Mouse (Mus musculus) neutrophil, adult 5-6 weeks (primary cell): ENCODE measurements around the gene Csmd2. TPM values are rescaled to one million over a fixed set of nuclear protein-coding genes. Genes with fewer than 3 reads are reported as not detected.

ENCODE experiments used
- ATAC-seq: fragments of 151-379, 151-347 bp; 2 replicates; pipeline ENCODE4 v1.8.0; 2017; ENCODE audit warnings: mild to moderate bottlenecking, moderate TSS enrichment; ENCODE audit not compliant: insufficient number of reproducible peaks, poor library complexity, low FRiP score, severe bottlenecking; ENCODE audit errors: extremely low read depth
- total RNA-seq: library from RNA; stranded (forward); fragments of 200-1000 nt; gene quantifications from 2 replicates; pipeline ENCODE4 v1.2.3, GENCODE M21; 2017

Csmd2 gene
- total RNA-seq, 1 experiment from 2014 or later, result not detected

DNA sequence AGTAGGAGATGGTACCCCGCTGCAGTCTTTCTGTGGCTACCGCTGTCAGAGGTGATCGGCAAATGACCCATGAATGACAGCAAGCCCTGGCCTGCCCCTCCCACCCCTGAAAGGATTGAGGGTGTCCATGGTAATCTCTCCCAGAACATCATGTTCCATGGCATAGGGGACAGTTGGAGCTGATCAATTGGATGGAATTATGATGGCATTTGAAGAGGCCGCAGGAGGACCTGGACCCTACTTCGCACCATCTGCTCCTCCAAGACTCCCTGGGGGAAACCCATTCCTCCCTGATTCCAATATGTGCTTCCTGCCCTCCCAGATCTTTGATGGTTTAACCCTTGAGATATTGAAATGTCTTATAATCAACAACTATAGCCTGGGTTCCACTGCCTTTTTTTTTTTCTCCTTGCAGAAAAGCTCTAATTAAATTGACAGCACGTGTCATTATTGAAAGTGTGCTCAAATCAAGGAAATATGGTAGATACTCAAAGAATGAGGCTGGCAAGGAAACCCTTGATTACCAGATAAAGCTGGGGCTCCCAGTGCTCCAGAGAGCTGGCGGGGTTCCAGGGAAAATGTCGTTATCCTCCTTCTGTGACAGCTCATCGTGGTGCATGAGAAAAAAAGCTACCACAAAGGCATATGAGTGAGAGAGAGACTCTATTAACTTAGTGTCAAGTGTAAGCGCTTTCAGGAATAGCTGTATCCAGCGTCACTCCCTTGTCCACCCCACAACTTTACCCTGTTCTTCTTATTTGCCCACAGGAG is 145.4 kb downstream of the Csmd2 start:
- no peak for ATAC-seq

DNA sequence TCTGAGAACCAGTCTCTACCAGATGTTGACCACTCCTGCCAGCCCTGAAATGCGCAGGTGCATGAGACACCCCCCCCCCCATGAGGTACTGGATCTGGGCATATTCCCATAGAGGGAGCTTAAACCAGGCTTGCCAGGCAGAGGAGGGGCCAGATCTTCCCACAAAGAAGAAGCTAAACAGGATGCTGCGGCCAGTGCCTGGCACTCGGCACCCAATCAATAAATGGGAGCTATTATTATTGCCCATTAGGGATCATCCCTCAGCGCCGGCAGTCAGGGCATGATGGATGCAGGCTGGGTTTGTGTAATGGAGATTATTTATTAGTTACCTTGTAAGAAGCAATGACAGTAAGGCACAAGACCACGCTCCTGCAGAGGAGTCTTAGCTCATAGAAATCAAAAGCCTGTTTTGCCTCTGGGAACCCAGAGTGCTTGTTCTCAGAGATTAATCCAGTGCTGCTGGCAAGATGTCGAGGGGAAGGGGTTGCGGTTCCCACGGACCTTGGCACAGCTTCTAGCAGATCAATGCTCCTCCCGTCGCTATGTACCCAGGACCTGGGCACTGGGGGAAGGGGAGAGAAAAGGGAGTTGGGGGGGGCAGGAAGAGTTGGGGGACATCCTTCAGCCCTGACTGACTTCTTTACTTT is 146.8 kb downstream of the Csmd2 start:
- ATAC-seq, result no peak

DNA sequence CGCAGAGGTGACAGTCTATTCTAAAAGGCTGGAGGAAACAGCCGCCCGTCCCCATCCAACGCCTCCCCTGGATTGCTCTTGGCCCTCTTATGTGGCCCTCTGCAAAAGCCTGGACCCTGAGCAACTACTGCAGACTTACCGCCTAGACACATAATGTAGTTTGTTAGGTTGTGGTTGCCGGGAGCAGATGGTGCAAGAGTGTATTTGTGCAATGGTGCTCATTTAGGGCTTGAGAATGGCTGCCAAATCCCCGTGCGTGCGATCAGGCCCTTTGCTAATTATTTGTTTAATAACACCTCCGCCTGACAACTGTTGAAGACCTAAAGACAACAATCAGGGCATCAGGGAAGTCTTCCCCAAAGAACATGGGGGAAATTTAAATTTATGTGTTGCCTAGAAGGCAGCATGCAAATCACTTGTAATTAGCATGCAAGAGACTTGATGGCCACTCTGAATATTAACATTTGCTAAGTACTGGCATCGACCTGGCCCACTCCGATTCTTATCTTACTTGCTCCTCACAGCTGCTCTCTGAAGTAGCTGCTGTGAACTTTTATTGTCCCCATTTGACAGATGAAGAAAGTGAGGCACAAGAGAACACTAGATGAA is 147.5 kb downstream of the Csmd2 start:
- ATAC-seq, result no peak

DNA sequence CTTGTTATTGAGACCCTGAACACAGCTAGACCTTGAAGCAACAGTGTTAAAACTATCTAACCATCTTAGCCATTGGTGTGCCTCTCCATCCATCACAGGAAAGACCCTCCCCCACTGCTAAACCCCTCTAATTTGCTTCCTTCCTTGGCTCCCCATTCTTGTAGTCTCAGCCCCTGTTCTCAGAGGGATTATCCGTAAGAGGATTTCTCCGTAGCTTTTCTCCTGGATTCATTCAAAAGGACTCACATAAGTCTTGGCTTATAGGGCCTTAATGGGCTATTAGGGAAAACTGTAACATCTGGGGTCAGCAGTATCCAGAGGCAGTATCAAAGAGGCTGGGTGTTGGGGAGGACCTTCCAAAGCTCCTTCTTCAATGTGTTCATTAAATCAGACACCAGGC is 152.3 kb downstream of the Csmd2 start:
- ATAC-seq, result no peak

DNA sequence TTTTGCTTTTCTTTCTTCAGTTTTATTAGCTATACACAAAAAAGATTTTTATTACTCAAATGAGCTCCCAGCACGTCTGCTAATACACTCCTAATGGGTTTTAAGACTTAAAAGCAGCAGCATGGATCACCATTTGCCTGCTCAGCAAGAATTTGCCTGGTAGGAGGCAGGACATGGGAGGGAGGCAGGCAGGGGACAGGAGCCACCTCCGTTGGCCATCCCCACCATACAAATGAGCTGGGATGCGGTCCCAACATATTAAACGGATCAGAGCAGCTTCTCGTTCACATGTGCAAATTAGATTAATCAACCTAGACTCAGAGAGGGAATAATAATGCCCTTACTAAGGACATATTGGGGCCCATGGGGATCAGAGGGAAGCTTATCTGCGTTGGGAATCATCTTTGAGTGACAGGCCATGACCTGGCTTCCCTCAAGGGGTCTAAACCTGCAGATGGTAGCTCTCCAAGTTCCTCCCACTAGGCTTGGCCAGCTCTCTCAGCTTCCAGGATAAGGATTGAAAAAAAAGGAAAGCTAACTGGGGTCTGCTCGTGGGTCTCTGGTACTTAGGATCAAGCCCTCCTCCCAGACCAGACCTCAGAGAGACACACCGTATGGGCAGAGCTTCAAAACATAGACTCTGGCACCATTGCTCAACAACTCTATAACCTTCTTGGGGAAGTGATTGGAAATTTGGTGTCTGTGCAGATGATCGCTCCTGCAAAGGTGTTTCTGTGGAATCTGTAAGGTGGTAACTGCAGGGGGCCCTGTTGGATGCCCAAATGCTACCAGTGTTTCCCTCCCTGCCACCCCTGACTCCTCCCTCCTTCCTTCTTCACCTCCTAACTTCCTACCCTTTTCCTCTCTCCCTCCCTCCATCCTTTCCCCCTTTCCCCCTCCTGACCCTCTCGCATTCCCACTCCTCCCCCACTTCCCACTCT is 153.8 kb downstream of the Csmd2 start:
- ATAC-seq, result no peak

DNA sequence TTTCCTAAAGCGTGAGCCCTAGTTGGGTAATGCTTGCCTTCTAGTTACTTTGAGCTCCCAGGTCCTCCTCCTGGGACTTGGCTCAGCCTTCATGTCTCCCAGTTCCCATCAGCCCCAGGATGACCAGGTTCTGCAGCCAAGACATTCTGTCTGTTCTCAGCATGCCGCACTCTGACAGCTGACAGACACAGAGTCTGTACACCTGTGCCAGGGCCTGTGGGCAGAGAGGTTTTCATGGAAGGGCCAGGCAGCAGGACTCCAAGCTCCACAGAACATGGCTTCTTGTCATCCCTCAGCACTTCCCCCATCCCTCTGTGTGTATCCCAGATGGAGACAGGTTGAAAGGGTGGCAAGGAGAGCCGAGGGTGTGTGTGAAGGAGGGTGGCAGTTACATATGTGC is 154.6 kb downstream of the Csmd2 start:
- ATAC-seq, result no peak

DNA sequence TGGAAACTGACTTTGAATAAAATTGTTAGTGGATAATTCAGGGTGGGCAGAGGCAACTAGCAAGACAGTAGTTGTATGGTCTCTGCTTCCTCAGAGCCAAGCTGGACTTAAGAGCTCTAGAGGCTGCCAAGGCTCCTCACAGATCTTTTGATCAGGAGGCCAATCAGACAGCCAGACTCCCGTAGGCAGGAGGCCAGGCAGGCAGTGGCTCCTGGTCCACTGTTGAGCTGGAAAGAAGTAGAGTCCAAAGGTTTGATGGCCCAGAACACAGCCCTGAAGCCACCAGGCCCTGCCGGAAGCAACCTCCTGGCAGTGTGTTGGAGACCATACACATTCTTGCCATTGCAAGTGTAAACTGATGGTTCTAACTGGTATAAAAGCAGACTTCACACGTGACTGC is 155.5 kb downstream of the Csmd2 start:
- no peak for ATAC-seq

DNA sequence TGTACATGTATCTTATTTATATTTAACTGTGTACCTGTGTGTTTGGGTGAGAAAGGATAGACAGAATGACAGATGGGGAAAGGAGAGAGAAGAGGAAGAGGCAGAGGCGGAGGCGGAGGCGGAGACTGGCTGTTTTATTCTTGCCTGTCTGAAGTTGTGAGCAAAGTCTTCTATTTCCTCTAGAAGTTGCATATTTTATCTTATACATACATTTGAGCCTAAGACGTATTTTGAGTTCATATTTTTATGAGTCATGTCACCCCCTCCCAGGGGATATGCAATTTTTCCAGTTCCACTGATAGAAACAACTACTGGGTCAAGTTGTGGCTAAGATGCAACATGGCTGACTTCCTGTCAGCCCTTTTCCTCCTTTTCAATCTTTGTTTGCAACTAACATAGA is 161.9 kb downstream of the Csmd2 start:
- ATAC-seq, result no peak

DNA sequence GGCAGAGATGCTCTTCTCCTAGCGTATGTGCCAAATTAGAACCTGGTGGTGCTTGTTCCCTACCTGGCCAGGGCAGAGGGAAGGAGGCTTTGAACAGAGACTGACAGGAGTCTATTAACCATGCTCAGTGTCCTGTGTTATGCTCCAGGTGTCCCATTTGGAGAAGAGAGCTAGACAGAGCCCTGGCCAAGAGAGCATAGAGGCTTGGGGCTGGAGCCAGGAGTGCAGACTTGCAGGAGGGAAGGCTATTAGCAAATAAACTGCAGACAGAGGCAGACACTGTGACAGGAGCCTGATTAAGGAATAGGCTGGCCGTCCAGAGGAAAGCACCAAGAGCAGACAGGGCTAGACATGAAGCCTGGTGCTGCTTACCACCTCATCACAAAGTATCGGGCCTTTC is 164.4 kb downstream of the Csmd2 start:
- ATAC-seq, result no peak

DNA sequence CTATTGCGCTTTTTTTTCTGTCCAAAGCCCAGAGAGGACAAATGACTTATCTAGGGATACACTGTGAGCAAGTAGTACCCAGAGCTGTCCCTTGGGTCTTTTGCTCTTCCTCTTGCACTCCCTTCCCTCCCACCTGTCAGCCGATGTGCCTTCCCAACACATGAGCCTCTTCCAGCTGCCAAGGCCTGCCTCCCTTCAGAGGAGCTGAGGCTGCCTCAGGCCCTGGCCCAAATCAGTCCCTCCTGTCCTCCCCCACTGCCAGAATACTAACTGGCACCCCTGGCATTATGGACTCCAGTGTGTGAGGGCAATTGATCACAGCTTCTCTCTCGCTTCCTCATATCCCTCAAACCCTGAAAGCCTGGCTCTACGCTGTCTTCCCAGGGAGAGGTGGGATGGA is 165.5 kb downstream of the Csmd2 start:
- no peak; the same call in 1 of the 2 replicates for ATAC-seq

DNA sequence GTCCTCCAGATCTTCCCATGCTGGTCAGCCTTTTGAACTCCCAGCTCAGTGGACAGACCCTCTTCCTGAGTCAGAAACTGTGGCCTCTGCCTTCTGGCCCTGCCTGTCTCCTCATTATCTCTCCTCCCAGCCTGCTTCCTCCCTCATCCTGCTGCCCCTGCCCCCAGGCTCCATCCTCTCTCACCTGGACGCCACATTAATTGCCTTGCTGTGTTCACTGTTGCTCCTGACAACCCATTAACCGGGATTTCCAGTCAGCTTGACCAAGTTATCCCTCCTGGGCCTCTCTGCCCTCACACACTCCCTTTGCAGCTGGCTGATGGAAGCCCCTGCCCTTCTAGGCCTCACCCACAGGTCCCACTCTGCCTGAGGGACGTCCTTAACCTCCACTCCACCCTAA is 167.6 kb downstream of the Csmd2 start:
- ATAC-seq, result no peak

DNA sequence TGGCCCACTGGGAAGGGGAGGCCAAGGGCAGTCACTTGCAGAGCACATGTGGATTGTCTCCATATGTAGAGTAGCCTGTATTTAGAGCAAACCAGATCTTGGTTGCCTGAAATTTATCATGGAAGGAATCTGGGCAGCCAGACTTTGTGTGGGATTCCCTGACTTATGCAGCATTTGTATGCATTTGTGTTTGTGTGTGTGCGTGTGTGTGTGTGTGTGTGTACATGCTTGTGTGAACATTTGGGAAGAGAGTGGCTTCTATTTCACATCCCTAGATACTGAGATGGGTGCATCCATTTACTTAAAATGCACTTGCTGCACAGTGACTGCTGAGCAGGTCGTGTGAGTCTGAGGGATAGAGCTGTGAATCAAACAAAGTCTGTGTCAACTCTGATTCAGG is 173.0 kb downstream of the Csmd2 start:
- no peak for ATAC-seq

DNA sequence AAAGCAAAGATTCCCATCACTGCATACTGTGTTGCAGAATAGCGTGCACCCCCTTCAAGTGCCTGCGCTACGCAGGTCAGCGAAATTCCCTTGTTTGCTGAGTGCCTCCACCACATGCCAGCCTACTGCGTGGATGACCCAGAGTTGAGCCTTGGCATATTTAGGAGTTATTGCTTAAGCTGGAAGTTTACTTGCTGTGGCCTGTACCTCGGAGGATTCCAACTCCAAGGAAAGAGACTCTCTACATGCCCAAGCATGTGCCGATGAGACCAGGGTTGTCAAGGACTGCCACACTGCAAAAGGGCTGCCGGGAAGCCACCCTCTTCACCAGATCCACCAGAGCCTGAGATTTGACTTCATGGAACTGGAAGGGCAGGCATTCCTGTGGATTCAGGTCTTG is 182.5 kb downstream of the Csmd2 start:
- ATAC-seq, result no peak

DNA sequence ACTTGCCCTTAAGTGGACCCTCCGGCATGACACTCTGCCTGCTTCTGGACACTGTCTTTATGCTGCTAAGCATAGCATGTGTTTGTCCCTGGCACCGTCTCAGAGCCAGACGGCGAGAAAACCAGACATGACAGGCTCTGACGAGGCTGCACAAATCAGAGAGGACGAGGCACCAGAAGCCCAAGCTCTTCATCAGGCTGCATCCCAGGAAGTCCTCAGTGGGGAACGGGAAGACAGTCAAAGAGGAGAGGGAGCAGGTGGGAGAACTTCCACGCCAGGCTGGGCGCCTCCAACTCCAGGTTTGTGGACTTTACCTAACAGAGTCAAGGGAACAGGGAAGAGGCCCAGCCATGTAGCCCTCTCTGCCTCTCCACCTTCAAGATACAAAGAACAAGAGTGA is 183.6 kb downstream of the Csmd2 start:
- ATAC-seq, result no peak

DNA sequence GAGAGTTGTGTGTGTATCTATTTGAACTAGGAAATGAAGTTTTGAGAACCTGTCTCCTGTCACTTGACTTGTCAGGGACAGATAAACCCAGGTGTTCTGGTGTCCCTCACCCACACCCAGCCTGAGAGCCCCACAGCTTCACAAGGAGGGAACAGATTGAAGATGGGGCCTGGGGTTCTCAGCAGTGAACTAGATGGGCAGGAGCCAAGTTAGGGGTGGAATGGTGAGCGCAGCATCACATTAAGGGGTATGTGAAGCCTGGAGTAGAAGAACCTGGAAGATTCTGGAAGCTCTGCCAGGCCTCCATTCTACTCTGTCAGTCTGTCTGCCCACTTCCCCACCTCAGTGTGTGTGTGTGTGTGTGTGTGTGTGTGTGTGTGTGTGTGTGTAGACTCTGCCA is 184.0 kb downstream of the Csmd2 start:
- ATAC-seq, result no peak

DNA sequence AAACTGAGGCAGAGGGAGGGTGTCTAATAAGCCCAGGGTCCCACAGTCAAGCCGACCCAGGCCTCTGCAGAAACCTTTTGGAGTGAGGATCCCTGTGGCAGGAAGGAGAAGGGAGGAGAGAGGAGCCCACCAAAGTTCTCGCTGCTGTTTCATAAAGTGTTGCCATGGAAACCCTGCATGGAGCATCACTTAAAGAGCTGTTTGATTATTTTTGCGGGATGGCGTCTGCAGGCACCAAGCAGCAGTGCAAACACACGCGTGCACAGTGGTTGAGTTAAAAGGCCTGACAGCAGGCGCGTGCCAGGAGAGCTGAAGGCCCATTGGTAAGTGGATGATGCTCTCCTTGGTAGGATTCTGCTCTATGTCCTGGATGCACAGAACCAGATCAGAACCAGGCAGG is 191.3 kb downstream of the Csmd2 start:
- ATAC-seq, result no peak

DNA sequence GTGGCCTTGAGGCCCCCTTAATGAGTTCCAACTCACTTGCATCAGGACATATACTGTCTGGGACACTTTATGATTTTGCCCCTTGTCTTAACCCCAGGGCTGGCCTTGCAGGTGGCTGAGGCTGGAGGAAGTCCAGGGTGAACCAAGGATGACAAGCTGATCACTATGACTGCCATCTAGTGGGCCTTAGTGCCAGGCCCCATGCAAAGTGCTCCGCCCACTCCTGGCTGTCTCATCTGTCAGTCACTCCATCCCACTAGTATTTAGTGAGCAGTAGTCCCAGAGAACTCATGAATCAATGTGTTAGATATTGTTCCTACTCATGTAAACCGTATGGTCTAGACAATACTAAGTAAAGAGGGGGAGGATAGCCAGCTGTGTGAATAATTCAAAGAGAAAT is 191.9 kb downstream of the Csmd2 start:
- ATAC-seq, result no peak

DNA sequence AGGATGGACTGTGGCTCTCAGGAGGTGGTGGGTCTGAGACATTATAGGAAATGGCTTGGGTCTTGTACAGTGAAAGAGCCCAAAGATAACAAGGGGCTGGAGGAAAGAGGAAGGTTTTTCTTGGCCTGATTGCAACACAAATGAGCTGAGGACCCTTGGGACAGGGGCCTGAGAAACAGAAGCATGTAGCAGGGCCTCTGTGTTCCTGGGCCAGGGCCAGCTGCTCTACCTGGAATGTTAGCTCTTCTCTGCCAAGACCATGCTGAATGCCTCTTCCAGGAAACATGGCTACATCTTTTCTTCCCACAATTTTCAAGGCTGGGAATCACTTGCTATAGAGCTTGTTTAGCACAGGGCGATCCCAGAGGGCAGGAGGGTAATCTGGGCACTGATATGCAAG is 197.1 kb downstream of the Csmd2 start:
- no peak for ATAC-seq

DNA sequence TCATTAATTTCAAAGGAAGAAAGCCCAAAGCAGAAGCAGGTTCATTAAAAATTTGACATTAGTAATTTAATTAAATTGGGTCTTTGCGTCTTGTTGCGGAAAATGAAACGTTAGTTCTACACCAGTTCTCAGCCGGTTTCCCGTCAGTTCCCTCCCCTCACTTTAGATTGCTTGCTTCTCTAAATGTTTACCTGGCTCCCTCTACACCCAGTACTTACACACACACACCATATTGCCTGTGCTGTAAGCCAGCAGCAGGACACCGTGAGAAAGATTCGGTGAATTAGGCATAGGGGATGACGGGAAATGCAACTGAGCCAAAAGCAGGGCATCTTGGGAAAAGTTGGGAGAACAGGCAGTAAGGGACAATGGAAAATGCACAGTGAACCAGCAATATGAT is 206.8 kb downstream of the Csmd2 start:
- no peak for ATAC-seq
